Mouse (Mus musculus): ENCODE data around the gene Abcb9. TPM values are rescaled to one million over a fixed set of nuclear protein-coding genes. Genes with fewer than 3 reads are reported as not detected.
A peak's percentile ranks its signal among the peaks of the same experiment; 100 is the strongest.

The Abcb9 gene
- total and polyA plus RNA-seq, 2 experiments from 2014 or later, result 19.7 to 25.0 TPM

- WGBS, result 22% methylated on average over 10 of the region's 10 CpGs
- peak; percentile 94 for ATAC-seq
- Histone ChIP-seq H3K36me3 (ENCODE audit: insufficient read depth) (no peaks in the 10 kb centered on the region), H3K27ac (ENCODE audit: low read depth, low read length) (peak overlapping the region; percentile 85), H3K27me3 (ENCODE audit: insufficient read depth, low read length) (no peaks in the 10 kb centered on the region), H3K9ac (no peak overlapping the region), H3K9me3 (ENCODE audit: low read length) (no peaks in the 10 kb centered on the region), H3K4me1 (ENCODE audit: insufficient read depth) (peaks cover 9% of the 10 kb centered on the region; the same call in 1 of the 2 replicates), H3K4me2 (ENCODE audit: low read depth) (no peak overlapping the region), H3K4me3 (ENCODE audit: low read depth, low read length) (no peak overlapping the region)
- TF ChIP-seq CTCF (IDR thresholded peaks at IDR 0.05; ENCODE audit: low read depth), result no peak
- peak; percentile 82 for DNase-seq
Observed at GRCm38 (mm10) chr5:124043212-124043978, 52.2 kb downstream of the Abcb9 start.

GRCm38 (mm10) chr5:124041097-124041496 lies 54.5 kb downstream of the Abcb9 start:
- TF ChIP-seq CTCF (IDR thresholded peaks at IDR 0.05; ENCODE audit: low read depth), result no peak
- no peak overlapping the region for H3K4me2 ChIP-seq (ENCODE audit: low read depth)
- H3K9ac ChIP-seq, result no peak overlapping the region
- peaks cover 9% of the 10 kb centered on the region; the same call in 1 of the 2 replicates for H3K4me1 ChIP-seq (ENCODE audit: insufficient read depth)
- H3K27ac ChIP-seq (ENCODE audit: low read depth, low read length), result no peak overlapping the region
- 56% methylated on average over 9 of the region's 9 CpGs for WGBS
- no peak for ATAC-seq
- DNase-seq, result no peak
- H3K36me3 ChIP-seq (ENCODE audit: insufficient read depth), result no peaks in the 10 kb centered on the region
- no peaks in the 10 kb centered on the region for H3K9me3 ChIP-seq (ENCODE audit: low read length)
- no peak overlapping the region for H3K4me3 ChIP-seq (ENCODE audit: low read depth, low read length)
- H3K27me3 ChIP-seq (ENCODE audit: insufficient read depth, low read length), result no peaks in the 10 kb centered on the region

- WGBS, result 91% methylated on average over 6 of the region's 6 CpGs
- H3K9me3 ChIP-seq (ENCODE audit: low read length), result no peaks in the 10 kb centered on the region
Observed at GRCm38 (mm10) chr5:124039602-124040001, 56.0 kb downstream of the Abcb9 start.

GRCm38 (mm10) chr5:124036836-124037235 lies 58.8 kb downstream of the Abcb9 start:
- 19% methylated on average over 5 of the region's 5 CpGs for WGBS
- Histone ChIP-seq H3K36me3 (ENCODE audit: insufficient read depth) (no peaks in the 10 kb centered on the region), H3K9me3 (ENCODE audit: low read length) (no peaks in the 10 kb centered on the region), H3K27me3 (ENCODE audit: insufficient read depth, low read length) (no peaks in the 10 kb centered on the region), H3K4me3 (ENCODE audit: low read depth, low read length) (no peak overlapping the region), H3K9ac (no peak overlapping the region), H3K4me2 (ENCODE audit: low read depth) (no peak overlapping the region), H3K4me1 (ENCODE audit: insufficient read depth) (no peaks in the 10 kb centered on the region), H3K27ac (ENCODE audit: low read depth, low read length) (no peak overlapping the region)
- ATAC-seq (no peak), DNase-seq (no peak)
- TF ChIP-seq CTCF (IDR thresholded peaks at IDR 0.05; ENCODE audit: low read depth), result no peak

More at GRCm38 (mm10) chr5:124039602-124040001, 56.0 kb downstream of the Abcb9 start:
- Histone ChIP-seq H3K27me3 (ENCODE audit: insufficient read depth, low read length) (no peaks in the 10 kb centered on the region), H3K36me3 (ENCODE audit: insufficient read depth) (no peaks in the 10 kb centered on the region), H3K9ac (no peak overlapping the region), H3K27ac (ENCODE audit: low read depth, low read length) (no peak overlapping the region), H3K4me2 (ENCODE audit: low read depth) (no peak overlapping the region), H3K4me1 (ENCODE audit: insufficient read depth) (0 out of 2 replicates have a peak, but pooled peaks cover 3% of the 10 kb centered on the region), H3K4me3 (ENCODE audit: low read depth, low read length) (no peak overlapping the region)
- ATAC-seq (no peak), DNase-seq (no peak)
- no peak for TF ChIP-seq CTCF (IDR thresholded peaks at IDR 0.05; ENCODE audit: low read depth)

- 33% methylated on average over 6 of the region's 6 CpGs for WGBS
- DNase-seq, result no peak
Observed at GRCm38 (mm10) chr5:124036341-124036740, 59.3 kb downstream of the Abcb9 start.

GRCm38 (mm10) chr5:124035806-124036205 lies 59.8 kb downstream of the Abcb9 start:
- Histone ChIP-seq H3K4me3 (ENCODE audit: low read depth, low read length) (no peak overlapping the region), H3K4me1 (ENCODE audit: insufficient read depth) (no peaks in the 10 kb centered on the region), H3K9ac (no peak overlapping the region), H3K27me3 (ENCODE audit: insufficient read depth, low read length) (no peaks in the 10 kb centered on the region), H3K36me3 (ENCODE audit: insufficient read depth) (no peaks in the 10 kb centered on the region), H3K4me2 (ENCODE audit: low read depth) (no peak overlapping the region), H3K9me3 (ENCODE audit: low read length) (no peaks in the 10 kb centered on the region), H3K27ac (ENCODE audit: low read depth, low read length) (no peak overlapping the region)
- DNase-seq, result no peak
- no peak for TF ChIP-seq CTCF (IDR thresholded peaks at IDR 0.05; ENCODE audit: low read depth)
- 74% methylated on average over 8 of the region's 8 CpGs for WGBS
- ATAC-seq, result no peak

More at GRCm38 (mm10) chr5:124036341-124036740, 59.3 kb downstream of the Abcb9 start:
- Histone ChIP-seq H3K27me3 (ENCODE audit: insufficient read depth, low read length) (no peaks in the 10 kb centered on the region), H3K9ac (no peak overlapping the region), H3K27ac (ENCODE audit: low read depth, low read length) (no peak overlapping the region), H3K4me3 (ENCODE audit: low read depth, low read length) (no peak overlapping the region), H3K4me1 (ENCODE audit: insufficient read depth) (no peaks in the 10 kb centered on the region), H3K4me2 (ENCODE audit: low read depth) (no peak overlapping the region), H3K9me3 (ENCODE audit: low read length) (no peaks in the 10 kb centered on the region), H3K36me3 (ENCODE audit: insufficient read depth) (no peaks in the 10 kb centered on the region)
- TF ChIP-seq CTCF (IDR thresholded peaks at IDR 0.05; ENCODE audit: low read depth), result no peak
- no peak for ATAC-seq

- DNase-seq (no peak), ATAC-seq (no peak)
- H3K9me3 ChIP-seq (ENCODE audit: low read length), result no peaks in the 10 kb centered on the region
- no peak overlapping the region for H3K4me3 ChIP-seq (ENCODE audit: low read depth, low read length)
- no peak overlapping the region for H3K4me2 ChIP-seq (ENCODE audit: low read depth)
- 94% methylated on average over 9 of the region's 9 CpGs for WGBS
- no peak for TF ChIP-seq CTCF (IDR thresholded peaks at IDR 0.05; ENCODE audit: low read depth)
- no peak overlapping the region for H3K9ac ChIP-seq
- no peak overlapping the region for H3K27ac ChIP-seq (ENCODE audit: low read depth, low read length)
- no peaks in the 10 kb centered on the region for H3K36me3 ChIP-seq (ENCODE audit: insufficient read depth)
- H3K27me3 ChIP-seq (ENCODE audit: insufficient read depth, low read length), result no peaks in the 10 kb centered on the region
- no peaks in the 10 kb centered on the region for H3K4me1 ChIP-seq (ENCODE audit: insufficient read depth)
Observed at GRCm38 (mm10) chr5:124035406-124035805, 60.2 kb downstream of the Abcb9 start.
